Comparison of ENCODE assay signal across 12 mouse cellular contexts in the genomic region with DNA sequence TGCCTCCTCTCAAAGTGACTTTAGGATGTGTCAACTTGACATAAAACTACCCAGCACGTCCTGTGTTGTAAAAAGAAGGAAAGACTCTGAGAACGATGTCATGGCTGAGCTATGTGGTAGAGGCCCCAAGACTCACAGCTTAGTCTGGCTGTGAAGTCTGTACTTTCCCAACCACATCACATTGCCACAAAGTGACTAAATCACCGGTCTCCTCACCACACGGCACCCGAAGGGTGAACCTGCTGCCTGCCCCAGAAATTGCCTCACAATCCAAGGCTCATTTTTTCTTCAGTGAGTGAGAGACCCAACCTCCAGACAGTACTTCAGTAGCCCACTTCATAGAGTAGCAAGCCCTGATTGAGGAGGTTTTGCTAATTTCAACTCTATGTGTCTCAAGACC.
DNase-seq lines count a peak whose midpoint lies in the region; ATAC-seq and TF ChIP-seq lines count a peak whose summit lies in the region.
"Had no signal": no experiment of that assay in that cellular context is flagged by ENCODE, and none has a peak within 500 bp of the region (broad histone marks: within the 10 kb centered on the region; RNA-seq: fewer than 3 reads in every experiment).

No protein-coding gene starts in this region.

- H3K27me3 ChIP-seq in lung, postnatal 0 days (replicated peaks; ENCODE audit: insufficient read depth, low read length) = no peaks in the 10 kb centered on the region
- H3K27me3 ChIP-seq in liver, postnatal 0 days (ENCODE audit: insufficient read depth, low read length) = no peaks in the 10 kb centered on the region
- peaks cover 14% of the 10 kb centered on the region for H3K27me3 ChIP-seq in limb, embryonic 10.5 days (ENCODE audit: low read depth, poor library complexity, severe bottlenecking)
- H3K27me3 ChIP-seq in hindbrain, embryonic 16.5 days (replicated peaks; ENCODE audit: control insufficient read depth, insufficient read depth, low read length) = peaks cover 4% of the 10 kb centered on the region; the same call in 1 of the 2 replicates

- TF ChIP-seq EP300 in lung, postnatal 0 days (IDR thresholded peaks at IDR 0.05) = no peak
- no peak for TF ChIP-seq EP300 in liver, postnatal 0 days (IDR thresholded peaks at IDR 0.05; ENCODE audit: low read depth)

- TF ChIP-seq CTCF in lung, postnatal 0 days (IDR thresholded peaks at IDR 0.05) = no peak
- TF ChIP-seq CTCF in lung, adult 2 months (IDR thresholded peaks at IDR 0.05; ENCODE audit: insufficient read depth, low read length) = no peak
- no peak for TF ChIP-seq CTCF in liver, postnatal 0 days (IDR thresholded peaks at IDR 0.05; ENCODE audit: low read depth)

- no peaks in the 10 kb centered on the region for H3K9me3 ChIP-seq in lung, postnatal 0 days (ENCODE audit: low read length)
- H3K9me3 ChIP-seq in liver, postnatal 0 days (ENCODE audit: low read length) = no peaks in the 10 kb centered on the region
- no peaks in the 10 kb centered on the region for H3K9me3 ChIP-seq in limb, embryonic 10.5 days (replicated peaks)
- no peaks in the 10 kb centered on the region for H3K9me3 ChIP-seq in hindbrain, embryonic 16.5 days (ENCODE audit: control insufficient read depth, low read length)
- H3K9me3 ChIP-seq: forebrain, embryonic 15.5 days; neural tube, embryonic 13.5 days had no signal

- 64% methylated on average over 5 of the region's 5 CpGs for WGBS in lung, postnatal 0 days
- WGBS in lung, adult 2 months = 50% methylated on average over 5 of the region's 5 CpGs
- WGBS in liver, postnatal 0 days (ENCODE audit: insufficient replicate concordance) = 29% methylated on average over 5 of the region's 5 CpGs
- 71% methylated on average over 5 of the region's 5 CpGs for WGBS in limb, embryonic 10.5 days
- WGBS in hindbrain, embryonic 16.5 days = 90% methylated on average over 5 of the region's 5 CpGs

- DNase-seq in adrenal gland, adult 2 months = peak; percentile 37
- DNase-seq in adrenal gland, postnatal 4 days (ENCODE audit: low spot score in 2 of 2) = no peak
- peak; percentile 40 for DNase-seq in lung, postnatal 0 days (ENCODE audit: low spot score)
- no peak for DNase-seq in lung, adult 2 months
- no peak for DNase-seq in liver, postnatal 0 days
- peak; percentile 42 for DNase-seq in thymus, postnatal 14 days
- DNase-seq in limb, embryonic 10.5 days (ENCODE audit: low spot score) = no peak
- DNase-seq: left cerebral cortex, postnatal 4 days; lung, postnatal 36 days had no signal

- H3K4me1 ChIP-seq in lung, postnatal 0 days (ENCODE audit: insufficient read depth, low read depth, low read length) = peaks cover 2% of the 10 kb centered on the region
- H3K4me1 ChIP-seq in lung, adult 2 months (ENCODE audit: control insufficient read depth, insufficient read depth, low read length) = peaks cover 33% of the 10 kb centered on the region
- H3K4me1 ChIP-seq in liver, postnatal 0 days (ENCODE audit: insufficient read depth) = peaks cover 48% of the 10 kb centered on the region
- peaks cover 37% of the 10 kb centered on the region for H3K4me1 ChIP-seq in limb, embryonic 10.5 days
- H3K4me1 ChIP-seq in hindbrain, embryonic 16.5 days (ENCODE audit: control insufficient read depth, insufficient read depth, low read depth, low read length) = no peaks in the 10 kb centered on the region

- no peak for TF ChIP-seq POLR2A in lung, adult 2 months (IDR thresholded peaks at IDR 0.05; ENCODE audit: borderline replicate concordance, extremely low read depth, low read depth, low read length)

- peak; percentile 34 for ATAC-seq in lung, postnatal 0 days
- ATAC-seq in liver, postnatal 0 days = peak; percentile 12; the same call in 1 of the 2 replicates
- no peak for ATAC-seq in hindbrain, embryonic 16.5 days
- ATAC-seq: forebrain, embryonic 15.5 days had no signal

- no peaks in the 10 kb centered on the region for H3K36me3 ChIP-seq in lung, postnatal 0 days (ENCODE audit: insufficient read depth, low read length)
- H3K36me3 ChIP-seq in liver, postnatal 0 days (replicated peaks; ENCODE audit: insufficient read depth, low read length) = peaks cover 4% of the 10 kb centered on the region; the same call in 1 of the 2 replicates
- 0 out of 2 replicates have a peak, but pooled peaks cover 5% of the 10 kb centered on the region for H3K36me3 ChIP-seq in limb, embryonic 10.5 days
- no peaks in the 10 kb centered on the region for H3K36me3 ChIP-seq in hindbrain, embryonic 16.5 days (ENCODE audit: control insufficient read depth, insufficient read depth, low read length)
- H3K36me3 ChIP-seq: forebrain, embryonic 15.5 days; neural tube, embryonic 13.5 days had no signal

- no peak overlapping the region for H3K9ac ChIP-seq in lung, postnatal 0 days (replicated peaks; ENCODE audit: low read depth)
- no peak overlapping the region for H3K9ac ChIP-seq in liver, postnatal 0 days (replicated peaks)
- no peak overlapping the region for H3K9ac ChIP-seq in hindbrain, embryonic 16.5 days (ENCODE audit: low read depth, low read length)
- H3K9ac ChIP-seq: forebrain, embryonic 15.5 days; neural tube, embryonic 13.5 days had no signal

- no peak overlapping the region for H3K4me2 ChIP-seq in lung, postnatal 0 days (replicated peaks; ENCODE audit: low read depth, low read length)
- H3K4me2 ChIP-seq in liver, postnatal 0 days (ENCODE audit: low read depth, low read length) = peak overlapping the region; percentile 42
- H3K4me2 ChIP-seq in hindbrain, embryonic 16.5 days (ENCODE audit: low read length) = no peak overlapping the region
- H3K4me2 ChIP-seq: forebrain, embryonic 15.5 days; neural tube, embryonic 13.5 days had no signal

- 0 out of 2 replicates have a peak overlapping the region, but pooled peaks have one; percentile 9 for H3K27ac ChIP-seq in lung, postnatal 0 days (ENCODE audit: low read length)
- H3K27ac ChIP-seq in liver, postnatal 0 days (ENCODE audit: low read depth) = peak overlapping the region; percentile 84
- no peak overlapping the region; the same call in 1 of the 2 replicates for H3K27ac ChIP-seq in limb, embryonic 10.5 days
- no peak overlapping the region for H3K27ac ChIP-seq in hindbrain, embryonic 16.5 days (ENCODE audit: low read depth, low read length)
- H3K27ac ChIP-seq: forebrain, embryonic 15.5 days; neural tube, embryonic 13.5 days had no signal

- no peak overlapping the region for H3K4me3 ChIP-seq in lung, postnatal 0 days (ENCODE audit: low read depth, low read length)
- H3K4me3 ChIP-seq in lung, adult 2 months (replicated peaks; ENCODE audit: extremely low read depth, low read depth, low read length) = no peak overlapping the region
- no peak overlapping the region for H3K4me3 ChIP-seq in liver, postnatal 0 days (ENCODE audit: low read depth, low read length)
- H3K4me3 ChIP-seq in limb, embryonic 10.5 days = no peak overlapping the region
- H3K4me3 ChIP-seq in hindbrain, embryonic 16.5 days (ENCODE audit: low read length) = no peak overlapping the region
- H3K4me3 ChIP-seq: forebrain, embryonic 15.5 days; neural tube, embryonic 13.5 days had no signal

Comparison
In these comparisons a context has a peak if more than half of its experiments do, and no peak if none do; other contexts are left out.
1. DNase-seq: peak in adrenal gland, adult 2 months (single experiment), lung, postnatal 0 days (single experiment) and thymus, postnatal 14 days (single experiment); none in adrenal gland, postnatal 4 days (0 of 2), lung, adult 2 months (single experiment), liver, postnatal 0 days (single experiment) and limb, embryonic 10.5 days (single experiment).
2. H3K27ac ChIP-seq: peak in lung, postnatal 0 days (single experiment) and liver, postnatal 0 days (single experiment); none in limb, embryonic 10.5 days (single experiment) and hindbrain, embryonic 16.5 days (single experiment).